Mouse (Mus musculus) heart, postnatal 25 days (tissue): ENCODE data around the gene Dnajc17. TPM values are rescaled to one million over a fixed set of nuclear protein-coding genes. Genes with fewer than 3 reads are reported as not detected.

Experiments
- total RNA-seq, 2 experiments: library from RNA; stranded (reverse); gene quantifications; 2 replicates each; pipeline ENCODE4 v1.2.3; 2021

Gene Dnajc17
- total RNA-seq, 2 experiments from 2014 or later, result 8.2 to 8.3 TPM

Other genes with a start within 250 kb of the Dnajc17 start
- 10 to 100 TPM; 10.0 to 13.0 TPM for gene Ccdc32, start 179.4 kb downstream of the Dnajc17 start, total RNA-seq
- gene Rpusd2, start 174.0 kb downstream of the Dnajc17 start, total RNA-seq, result 1 to 10 TPM; 4.2 to 4.8 TPM
- under 1 TPM; 0.34 to 0.75 TPM for gene Knl1, start 161.7 kb downstream of the Dnajc17 start, total RNA-seq
- gene Rad51, start 96.0 kb downstream of the Dnajc17 start, total RNA-seq, result 1 to 10 TPM; 1.0 to 1.3 TPM
- 10 to 100 TPM; 18.7 to 20.2 TPM for gene Rmdn3, start 51.8 kb downstream of the Dnajc17 start, total RNA-seq
- 1 to 10 TPM; 4.4 to 6.0 TPM for gene Gchfr, start 41.0 kb downstream of the Dnajc17 start, total RNA-seq
- gene Gm14137, start 34.3 kb downstream of the Dnajc17 start, total RNA-seq, result under 1 TPM in 1 of 2 experiments, not detected in 1; 0.08 TPM
- 10 to 100 TPM; 11.8 to 13.8 TPM for gene Zfyve19, start 178 bp downstream of the Dnajc17 start, total RNA-seq
- not detected for gene Ppp1r14d, start 21.1 kb upstream of the Dnajc17 start, total RNA-seq
- not detected for gene Spint1, start 28.6 kb upstream of the Dnajc17 start, total RNA-seq
- not detected for gene Rhov, start 62.5 kb upstream of the Dnajc17 start, total RNA-seq
- gene Vps18, start 79.9 kb upstream of the Dnajc17 start, total RNA-seq, result 10 to 100 TPM; 11.9 to 13.0 TPM
- 10 to 100 TPM; 16.7 to 22.5 TPM for gene Dll4, start 117.0 kb upstream of the Dnajc17 start, total RNA-seq
- gene Chac1, start 142.4 kb upstream of the Dnajc17 start, total RNA-seq, result 1 to 10 TPM; 7.2 to 9.3 TPM